Mouse (Mus musculus): ENCODE data around the gene AI481877.
"Not testable (repeated sequence)": the region's sequence is repeated elsewhere in the genome, so short reads cannot be mapped to it uniquely, and the experiment has no call there.

Gene AI481877

DNA sequence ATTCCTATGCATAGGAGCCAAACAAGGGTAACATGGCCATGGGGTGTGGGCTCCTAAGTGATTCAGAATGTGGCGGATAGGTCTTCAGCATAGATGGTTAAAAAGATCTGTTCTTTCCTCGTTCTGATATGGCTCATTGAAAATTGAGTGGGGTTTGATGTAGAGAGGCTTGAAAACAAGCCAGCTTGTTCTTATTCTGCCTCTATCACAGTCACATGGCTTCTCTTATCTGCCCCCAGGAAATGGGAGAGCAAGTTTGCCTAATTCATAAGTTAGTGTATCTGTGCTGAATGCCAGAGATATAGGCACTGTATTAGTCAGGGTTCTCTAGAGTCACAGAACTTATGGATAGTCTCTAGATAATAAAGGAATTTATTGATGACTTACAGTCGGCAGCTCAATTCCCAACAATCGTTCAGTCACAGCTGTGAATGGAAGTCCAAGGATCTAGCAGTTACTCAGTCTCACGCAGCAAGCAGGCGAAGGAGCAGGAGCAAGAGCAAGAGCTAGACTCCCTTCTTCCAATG lies at the start of gene AI481877:
Gene AI481877, minus strand, starts transcription at position 477 of the 527 bp plus-strand sequence.
- not testable (repeated sequence) for DNase-seq (ENCODE audit: low read depth)

DNA sequence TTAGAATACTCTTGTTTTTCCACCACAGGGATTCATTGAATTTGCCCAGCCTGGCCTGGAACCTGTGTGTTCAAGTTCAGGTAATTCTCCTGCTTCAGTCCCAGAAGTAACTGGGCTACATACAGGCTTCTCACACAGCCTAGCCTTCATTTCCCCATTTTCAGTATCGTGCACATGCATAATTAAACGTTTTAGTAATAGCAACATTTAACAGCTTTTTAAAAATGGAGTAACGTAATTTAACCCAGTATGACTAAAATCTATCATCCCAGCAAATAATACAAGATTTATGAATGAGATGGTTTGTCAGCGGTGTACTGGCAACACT lies 49.7 kb upstream of the AI481877 start:
- DNase-seq (ENCODE audit: low read depth): no peak

DNA sequence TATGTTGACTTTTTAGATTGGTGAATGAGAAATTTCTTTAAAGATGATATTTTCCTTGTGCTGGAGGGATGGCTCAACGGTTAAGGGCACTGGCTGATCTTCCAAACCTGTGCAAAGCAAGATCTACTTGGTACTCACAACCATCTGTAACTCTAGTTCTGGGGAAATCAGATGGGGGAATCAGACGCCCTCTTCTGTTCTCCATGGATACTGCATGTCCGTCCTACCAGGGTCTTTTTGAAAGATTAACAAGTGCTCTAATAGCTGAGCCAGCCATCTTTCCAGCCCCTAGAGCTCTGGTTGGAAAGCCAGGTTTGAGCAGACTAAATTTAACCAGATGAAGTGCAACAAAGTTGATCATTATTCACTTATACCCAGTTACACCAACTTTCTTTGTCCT lies 48.5 kb upstream of the AI481877 start:
- DNase-seq (ENCODE audit: low read depth): no peak

DNA sequence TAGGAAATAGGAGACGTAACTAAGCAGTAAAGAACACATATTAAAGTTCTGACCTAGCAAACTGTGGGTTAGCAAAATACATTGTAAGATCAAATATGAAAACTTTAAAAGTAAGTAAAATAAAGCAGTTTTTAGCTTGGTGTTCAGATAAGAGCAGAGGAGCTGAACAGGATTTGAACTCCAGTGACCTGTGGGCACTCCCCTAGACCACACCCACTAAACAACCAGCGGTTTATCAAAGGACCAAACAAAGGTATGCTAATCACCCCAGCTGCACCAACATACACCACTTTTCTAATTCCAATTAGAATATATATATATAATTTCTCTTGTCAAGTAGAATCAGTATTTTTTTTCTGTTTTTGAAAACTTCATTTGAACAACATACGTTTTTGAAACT lies 46.9 kb upstream of the AI481877 start:
- no peak for DNase-seq (ENCODE audit: low read depth)

DNA sequence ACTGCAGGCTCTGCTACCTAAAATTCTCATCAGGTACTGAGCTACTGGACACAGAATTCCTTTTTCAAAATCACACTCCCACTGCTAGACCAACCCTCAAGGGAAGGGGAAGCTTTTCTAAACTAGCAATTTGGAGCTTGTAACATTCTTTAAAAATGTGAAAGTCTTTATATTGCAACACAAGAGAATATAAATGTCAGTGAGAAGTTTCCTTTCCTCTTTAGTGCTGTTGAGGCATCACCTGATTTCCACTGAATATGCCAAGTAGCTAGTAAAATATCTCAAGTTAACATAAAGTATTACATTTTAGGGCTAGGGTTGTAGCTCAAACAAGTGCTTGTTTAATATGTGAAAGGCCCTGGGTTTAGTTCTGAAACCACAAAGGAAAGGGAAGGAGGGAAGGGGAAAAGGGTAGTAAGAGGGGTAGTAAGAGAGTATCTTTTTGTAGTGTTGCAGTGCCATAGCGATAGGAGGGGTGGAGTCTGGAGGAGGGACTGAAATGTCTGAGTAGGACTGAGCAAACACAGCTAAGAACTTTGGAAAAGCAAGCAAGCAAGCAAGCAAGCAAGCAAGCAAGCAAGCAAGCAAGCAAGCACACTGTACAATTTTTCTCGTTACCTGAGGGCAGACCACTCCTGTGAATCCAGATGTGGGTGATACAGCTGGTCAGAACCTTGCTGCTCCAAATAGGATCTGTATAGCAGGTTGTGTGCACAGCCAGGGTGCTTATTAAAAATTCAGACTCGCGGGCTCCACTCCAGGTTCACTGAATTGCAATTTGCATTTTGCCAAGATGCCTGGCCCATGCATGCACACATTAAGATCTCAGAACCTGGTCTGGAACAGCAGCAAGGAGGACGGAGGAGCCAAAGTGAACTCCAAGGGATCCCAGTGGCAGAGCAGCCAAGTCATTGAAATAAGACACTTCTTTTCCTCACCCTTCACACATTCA lies 42.8 kb upstream of the AI481877 start:
- no peak for DNase-seq (ENCODE audit: low read depth)

DNA sequence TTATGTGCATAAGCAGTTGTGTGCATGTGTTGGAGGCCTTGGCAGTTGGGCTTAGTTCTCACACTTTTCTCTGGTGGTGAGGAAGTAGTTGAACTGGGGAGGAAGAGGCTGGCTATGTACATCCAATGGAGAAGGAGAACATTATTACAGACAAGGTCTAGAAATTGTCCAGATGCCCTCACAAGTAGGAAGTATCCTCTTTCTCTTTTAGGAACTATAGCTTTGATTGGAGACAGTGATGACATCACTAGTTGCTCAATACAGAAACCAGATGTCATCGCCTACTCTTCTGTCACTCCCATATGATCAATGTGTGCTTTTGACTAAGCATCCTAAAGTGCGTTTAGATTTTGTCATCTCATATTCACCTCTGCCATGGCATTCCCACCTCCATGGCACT lies 38.8 kb upstream of the AI481877 start:
- no peak for DNase-seq (ENCODE audit: low read depth)

DNA sequence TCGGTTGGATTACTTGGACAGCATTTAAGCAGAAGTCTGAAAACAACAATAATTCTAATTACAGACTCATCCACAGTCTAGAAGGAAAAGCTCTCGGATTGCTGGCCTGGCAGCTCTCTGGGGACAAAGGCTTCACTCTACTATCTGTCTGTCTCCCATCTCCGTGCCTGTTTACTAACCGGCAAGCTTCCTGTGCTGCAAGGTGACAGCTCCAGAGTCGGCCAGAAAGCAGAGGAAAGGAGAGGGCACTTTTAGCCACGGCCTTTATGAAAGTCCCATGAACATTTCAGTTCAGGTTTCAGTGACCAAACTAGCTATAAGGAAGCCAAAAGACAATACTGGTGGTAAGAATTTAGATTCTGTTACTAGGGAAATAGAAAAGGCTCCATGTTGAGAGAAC lies 37.1 kb upstream of the AI481877 start:
- no peak for DNase-seq (ENCODE audit: low read depth)

DNA sequence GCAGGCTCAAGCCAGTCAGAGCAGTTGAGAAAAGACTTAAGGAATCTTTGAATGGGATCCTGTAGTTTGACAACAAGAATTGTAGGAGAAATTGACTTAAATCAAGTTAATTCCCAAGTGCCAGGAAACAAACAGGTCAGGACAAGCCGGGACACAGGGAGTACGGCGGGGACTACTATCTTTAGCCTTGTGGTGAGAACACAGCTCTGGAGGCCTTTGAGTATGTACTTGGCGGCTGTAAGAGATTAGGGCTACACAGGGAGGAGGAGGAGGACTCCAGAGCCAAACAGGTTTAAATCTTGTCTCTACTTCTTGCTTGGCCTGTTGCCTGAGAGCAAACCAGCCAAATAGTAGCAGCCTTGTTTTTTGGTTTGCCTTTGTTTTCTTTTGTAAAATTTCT lies 36.2 kb upstream of the AI481877 start:
- no peak for DNase-seq (ENCODE audit: low read depth)

DNA sequence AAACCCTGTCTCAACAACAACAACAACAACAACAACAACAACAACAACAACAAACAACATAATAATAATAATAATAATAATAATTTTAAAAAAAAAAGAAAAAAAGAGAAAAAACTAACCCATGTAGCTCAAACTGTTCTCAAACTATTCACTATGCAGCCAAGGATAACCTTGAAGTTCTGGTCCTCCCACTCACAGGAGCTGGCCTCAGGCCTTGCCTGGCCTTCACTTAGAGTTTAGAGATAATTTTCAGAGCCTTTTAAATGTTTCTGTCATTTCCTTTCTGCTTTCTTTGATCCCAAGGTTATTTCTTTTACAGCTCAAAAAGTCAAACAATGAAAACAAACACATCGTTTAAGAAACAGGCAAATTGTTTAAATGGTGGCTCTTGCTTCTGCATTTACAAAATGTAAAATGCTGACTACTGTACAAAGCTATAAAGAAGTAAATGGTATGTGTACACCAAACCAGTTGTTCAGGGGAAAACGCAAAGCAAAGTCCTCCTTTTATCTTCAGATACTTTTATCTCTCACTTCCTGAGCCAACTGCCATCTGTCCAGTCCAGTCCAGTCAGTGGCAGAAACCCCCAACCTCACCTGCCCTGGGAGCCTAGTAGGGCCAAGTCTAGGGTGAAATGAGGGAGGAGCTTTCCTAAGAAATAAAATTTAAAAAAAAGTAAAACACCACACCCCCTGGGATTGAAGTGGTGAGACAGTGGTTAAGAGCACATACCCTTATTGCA lies 34.6 kb upstream of the AI481877 start:
- DNase-seq (ENCODE audit: low read depth): no peak

DNA sequence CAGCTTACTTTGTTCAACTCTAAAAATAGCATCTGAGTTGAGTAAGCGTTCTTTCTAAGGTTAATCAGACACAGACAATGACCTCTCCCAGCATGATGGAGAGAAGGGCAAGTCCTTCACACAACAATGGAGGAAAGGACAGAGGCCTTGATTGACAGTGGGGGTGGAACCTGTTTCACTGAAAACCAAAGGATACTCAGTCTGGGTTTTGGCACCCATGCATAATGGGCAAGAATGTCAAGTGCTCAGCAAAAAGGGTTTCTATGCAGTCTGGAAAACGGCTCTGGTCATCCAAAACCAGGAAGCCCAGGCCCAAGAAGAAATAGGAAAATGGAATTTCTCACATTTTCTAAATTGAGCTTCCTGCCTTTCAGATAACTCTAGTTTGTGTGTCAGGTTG lies 33.8 kb upstream of the AI481877 start:
- DNase-seq (ENCODE audit: low read depth): no peak

DNA sequence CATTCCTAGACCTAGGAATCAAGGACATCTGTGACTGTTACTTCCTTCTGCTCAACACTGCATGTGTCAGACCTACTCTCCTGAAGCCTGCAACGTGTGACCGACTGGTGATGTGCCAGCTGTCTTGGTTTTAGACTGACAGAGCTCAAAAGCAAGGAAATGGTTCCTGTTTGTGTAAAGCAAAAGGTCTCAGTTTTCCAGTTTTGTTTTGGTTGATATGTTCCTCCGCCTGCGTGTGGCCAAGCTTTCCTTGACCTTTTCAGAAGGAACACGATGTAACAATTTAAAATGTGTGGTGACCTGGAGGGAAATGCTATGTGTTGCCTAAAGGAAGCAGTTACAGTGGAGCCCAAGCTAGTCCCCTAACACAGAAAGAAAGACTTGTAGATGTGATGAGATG lies 31.2 kb upstream of the AI481877 start:
- no peak for DNase-seq (ENCODE audit: low read depth)

DNA sequence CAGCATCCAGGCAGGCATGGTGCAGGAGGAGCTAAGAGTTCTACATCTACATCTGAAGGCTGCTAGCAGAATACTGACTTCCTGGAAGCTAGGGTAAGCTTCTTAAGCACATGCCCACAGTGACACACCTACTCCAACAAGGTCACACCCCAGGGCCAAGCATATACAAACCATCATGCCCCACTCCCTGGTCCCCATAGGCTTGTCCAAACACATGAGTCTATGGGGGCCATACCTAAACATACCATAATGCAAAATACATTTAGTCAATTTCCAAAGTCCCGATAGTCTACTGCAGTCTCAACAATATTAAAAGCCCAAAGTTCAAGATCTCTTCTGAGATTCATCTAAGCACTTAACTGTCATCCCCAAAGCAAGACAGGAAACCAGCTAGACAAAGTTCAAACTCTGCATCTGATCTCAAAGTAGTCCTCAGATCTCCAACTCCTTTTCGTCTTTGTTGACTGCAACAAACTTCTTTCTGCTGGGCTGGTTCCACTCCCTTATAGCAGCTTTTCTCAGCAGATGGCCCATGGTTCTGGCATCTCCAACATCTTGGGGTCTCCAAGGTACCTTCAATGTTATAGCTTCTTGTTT lies 28.6 kb upstream of the AI481877 start:
- no peak for DNase-seq (ENCODE audit: low read depth)

DNA sequence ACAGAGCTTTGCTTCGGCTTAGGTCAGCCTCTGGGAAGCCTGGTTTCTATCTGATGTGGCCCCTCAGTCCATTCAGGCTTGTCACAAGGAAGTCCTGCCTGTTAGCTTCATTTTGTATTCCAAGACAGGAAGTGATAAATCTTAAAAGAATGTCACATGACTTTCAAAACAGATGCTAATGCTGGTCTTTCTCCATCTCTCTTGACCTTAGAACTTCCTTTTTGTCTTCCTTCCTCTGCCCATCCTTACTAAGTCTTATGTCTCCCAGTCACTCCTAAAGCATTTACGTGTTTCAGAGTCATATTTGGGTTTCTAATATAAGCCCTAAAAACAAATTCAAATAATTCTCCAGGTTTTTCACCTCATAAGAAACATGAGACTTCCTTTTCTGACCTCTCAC lies 25.3 kb upstream of the AI481877 start:
- DNase-seq (ENCODE audit: low read depth): no peak

DNA sequence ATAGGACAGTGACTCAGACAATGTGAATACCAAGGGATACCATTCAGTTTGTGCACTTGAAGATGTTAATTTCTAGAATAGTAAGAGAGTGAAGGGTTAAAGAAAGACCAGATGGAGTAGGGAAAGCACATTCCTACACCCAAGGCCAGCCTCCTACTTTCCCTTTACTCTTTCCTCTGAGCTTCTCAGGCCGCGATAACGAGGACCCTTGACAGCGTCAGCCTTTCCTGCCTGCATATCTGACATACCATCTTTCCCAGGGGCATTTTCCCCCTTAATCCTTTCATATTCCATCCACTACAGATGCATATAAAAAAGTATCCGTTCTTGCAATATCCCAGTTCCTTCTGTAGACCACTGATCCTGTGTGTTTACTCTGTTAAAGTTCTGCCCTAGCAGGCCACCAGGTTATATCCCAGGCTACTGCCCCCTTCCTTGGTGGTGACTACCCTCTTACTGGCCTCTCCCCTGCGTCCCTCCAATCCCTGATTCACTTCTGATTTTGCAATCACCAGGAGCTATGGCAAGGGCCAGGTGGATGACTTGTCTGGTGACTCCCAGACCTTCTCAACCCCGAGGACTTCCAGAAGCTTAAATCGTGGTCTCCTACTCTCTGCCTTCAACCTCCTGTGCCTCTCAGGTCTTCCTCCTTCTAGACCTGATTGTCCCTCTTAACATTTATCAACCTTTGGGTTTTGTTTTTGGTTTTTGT lies 22.3 kb upstream of the AI481877 start:
- DNase-seq (ENCODE audit: low read depth): no peak

DNA sequence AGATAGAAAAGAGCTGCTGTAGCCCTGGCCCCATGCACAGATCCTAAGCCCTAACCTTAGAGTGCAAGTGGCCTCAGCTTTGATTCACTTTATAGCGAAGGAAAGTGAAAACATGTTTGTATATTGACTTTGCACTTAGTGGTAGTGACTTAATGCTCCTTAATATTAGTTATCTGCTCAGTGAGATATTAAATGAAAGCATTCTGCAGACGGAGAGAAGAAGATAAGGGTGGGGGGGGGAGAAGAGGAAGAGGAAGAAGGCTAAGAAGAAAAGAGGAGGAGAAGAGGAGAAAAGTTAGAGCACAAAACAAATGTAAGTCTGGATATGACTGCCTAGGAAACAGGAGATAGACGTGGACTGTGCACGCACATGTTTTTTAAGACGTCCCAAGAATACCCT lies 21.5 kb upstream of the AI481877 start:
- DNase-seq (ENCODE audit: low read depth): no peak

DNA sequence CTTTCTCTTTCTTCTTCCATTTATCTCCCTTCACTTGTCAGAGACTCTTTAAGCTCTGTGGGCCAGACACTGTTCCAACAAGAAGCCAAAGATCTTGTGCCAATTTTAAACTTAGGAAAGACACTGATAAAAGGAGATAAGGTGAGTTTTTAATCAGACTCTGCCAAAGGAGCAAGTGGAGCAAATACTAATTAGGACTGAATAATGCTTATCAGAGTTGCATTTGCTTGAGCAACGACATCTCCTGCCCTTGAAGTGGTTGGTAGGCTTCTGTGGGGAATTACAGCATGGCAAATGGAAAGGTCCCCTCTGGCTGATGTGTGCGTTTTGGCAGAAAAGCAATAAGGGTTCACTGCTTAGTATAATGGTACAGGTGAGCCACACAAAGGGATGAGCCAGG lies 18.9 kb upstream of the AI481877 start:
- no peak for DNase-seq (ENCODE audit: low read depth)

DNA sequence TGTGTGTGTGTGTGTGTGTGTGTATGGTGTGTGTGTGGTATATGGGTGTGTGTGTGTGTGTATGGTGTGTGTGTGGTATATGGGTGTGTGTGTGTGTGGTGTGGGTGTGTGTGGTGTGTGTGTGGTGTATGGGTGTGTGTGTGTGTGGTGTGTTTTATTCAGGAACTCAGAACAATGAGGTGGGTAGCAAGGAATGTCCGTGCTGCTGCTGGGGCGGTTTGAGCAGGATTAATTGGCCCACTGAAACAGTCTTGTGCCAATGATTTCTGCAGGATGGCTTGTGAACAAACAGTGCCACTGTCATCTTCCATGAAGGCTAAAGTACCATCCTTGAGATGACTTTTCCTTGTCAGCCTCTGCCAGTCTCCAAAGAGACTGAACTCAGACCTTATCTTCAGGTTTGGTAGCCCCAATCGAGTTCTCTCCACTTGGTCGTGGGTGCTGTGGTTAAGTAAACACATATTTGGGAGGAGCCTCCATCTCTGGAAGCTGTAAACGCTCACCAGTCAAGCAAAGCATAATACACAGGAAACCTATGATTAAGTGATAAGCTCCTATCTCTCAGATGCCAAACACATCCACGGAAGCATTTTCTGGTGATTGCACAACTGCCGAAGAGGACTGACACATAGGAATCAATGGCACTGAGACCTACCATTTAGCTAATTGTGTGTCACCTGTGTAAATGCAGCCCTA lies 18.3 kb upstream of the AI481877 start:
- peak; percentile 59 for DNase-seq (ENCODE audit: low read depth)

DNA sequence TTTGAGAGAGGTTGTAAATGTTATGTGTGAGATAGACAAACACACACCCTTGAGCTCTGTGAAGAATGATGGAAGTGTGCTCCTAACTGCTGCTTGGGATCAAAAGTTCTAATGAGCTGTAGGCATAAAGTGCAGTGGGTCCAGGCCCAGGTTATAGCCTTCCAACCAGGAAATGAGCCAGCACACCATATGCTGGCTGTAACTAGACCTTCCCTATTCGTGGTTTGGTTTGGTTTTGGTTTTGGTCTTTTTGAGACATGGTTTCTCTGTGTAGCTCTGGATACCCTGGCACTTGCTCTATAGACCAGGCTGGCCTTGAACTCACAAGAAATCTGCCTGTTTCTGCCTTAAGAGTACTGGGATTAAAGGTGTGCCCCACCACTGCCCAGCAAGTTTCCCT lies 13.2 kb upstream of the AI481877 start:
- no peak for DNase-seq (ENCODE audit: low read depth)

DNA sequence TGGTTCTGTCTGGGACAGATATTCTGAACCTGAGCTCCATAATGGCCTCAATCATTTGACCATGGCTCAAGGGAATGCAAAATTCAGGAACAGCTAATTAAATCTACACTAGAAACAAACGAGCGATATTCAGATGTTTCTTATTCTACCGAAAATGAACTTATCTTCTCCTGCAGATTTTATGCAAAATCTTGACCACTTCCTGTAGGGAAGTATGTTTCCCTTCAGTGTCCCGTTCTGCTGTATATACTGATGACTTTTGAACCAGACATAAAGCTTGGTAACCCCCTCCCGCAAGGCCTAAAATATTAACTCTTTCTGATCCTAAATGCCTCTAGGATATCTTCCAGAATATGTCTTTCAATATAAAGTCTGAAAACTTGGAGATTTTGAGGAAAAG lies 12.1 kb upstream of the AI481877 start:
- DNase-seq (ENCODE audit: low read depth): no peak

DNA sequence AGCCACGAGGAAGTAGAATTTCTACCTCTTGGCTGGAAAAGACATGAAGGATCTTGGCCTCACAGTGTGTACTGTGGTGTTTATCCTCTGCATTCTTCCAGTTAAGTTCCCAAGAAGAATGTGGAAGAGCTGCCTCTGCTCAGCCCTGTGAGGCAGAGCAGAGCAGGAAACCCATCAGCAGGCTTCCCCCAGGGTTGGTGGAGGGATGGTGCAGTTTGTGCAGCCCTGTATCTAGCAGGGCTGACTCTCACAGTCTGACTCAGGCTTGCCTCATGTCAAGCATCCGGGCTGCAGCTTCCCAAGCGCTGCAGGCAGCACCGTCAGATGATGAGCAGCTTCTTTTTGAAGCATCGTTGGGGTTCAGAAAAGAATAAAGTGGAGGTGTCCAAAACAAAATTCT lies 10.3 kb upstream of the AI481877 start:
- DNase-seq (ENCODE audit: low read depth): no peak

DNA sequence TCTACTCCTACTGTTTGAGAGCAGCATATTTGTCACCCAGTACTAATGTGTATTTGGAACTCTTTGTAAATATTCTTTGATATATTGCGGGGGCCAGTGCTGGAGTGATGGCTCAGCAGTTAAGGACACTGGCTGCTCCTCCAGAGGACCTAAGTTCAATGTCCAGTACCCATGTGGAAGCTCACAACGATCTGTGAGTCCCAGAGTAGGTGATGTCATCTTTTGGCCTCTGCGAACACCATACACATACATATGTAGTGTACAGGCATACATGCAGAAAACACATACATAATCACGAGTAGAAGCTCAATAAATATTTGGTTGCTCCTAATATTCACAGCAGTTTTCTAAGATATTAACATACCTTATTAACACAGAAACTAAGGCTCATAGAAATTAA lies 9.8 kb downstream of the AI481877 start:
- DNase-seq (ENCODE audit: low read depth): no peak

DNA sequence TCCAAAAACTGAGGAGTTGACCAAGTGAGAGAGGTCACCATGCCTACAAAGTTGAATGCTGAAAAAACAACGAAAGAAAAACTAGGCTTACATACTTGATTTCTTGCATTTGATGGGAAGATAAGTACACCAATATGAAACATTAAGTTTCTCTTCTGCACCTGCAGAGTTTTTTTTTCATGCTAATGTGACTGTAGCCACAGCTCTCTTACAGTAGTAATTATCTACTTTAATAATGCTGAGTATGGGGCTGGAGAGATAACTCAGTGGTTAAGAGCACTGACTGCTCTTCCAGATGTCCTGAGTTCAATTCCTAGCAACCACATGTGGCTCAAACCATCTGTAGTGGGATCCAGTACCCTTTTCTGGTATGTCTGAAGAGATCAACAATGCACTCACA lies 13.7 kb downstream of the AI481877 start:
- DNase-seq (ENCODE audit: low read depth): no peak
